Mouse (Mus musculus) right cerebral cortex, postnatal 14 days (tissue): ENCODE data around the gene Ssna1.

Experiments
- DNase-seq: peaks from one replicate; pipeline ENCODE4 v3.0.0; 2022

Ssna1 gene

GRCm38 (mm10) chr2:25228431-25228889 lies 43.8 kb downstream of the Ssna1 start:
- DNase-seq = peak; percentile 84

- no peak for DNase-seq
Measured at GRCm38 (mm10) chr2:25227406-25227805, 44.8 kb downstream of the Ssna1 start.

GRCm38 (mm10) chr2:25226864-25227263 lies 45.4 kb downstream of the Ssna1 start:
- DNase-seq = peak; percentile 37

GRCm38 (mm10) chr2:25225811-25226379 lies 46.3 kb downstream of the Ssna1 start:
- DNase-seq = no peak

DNA sequence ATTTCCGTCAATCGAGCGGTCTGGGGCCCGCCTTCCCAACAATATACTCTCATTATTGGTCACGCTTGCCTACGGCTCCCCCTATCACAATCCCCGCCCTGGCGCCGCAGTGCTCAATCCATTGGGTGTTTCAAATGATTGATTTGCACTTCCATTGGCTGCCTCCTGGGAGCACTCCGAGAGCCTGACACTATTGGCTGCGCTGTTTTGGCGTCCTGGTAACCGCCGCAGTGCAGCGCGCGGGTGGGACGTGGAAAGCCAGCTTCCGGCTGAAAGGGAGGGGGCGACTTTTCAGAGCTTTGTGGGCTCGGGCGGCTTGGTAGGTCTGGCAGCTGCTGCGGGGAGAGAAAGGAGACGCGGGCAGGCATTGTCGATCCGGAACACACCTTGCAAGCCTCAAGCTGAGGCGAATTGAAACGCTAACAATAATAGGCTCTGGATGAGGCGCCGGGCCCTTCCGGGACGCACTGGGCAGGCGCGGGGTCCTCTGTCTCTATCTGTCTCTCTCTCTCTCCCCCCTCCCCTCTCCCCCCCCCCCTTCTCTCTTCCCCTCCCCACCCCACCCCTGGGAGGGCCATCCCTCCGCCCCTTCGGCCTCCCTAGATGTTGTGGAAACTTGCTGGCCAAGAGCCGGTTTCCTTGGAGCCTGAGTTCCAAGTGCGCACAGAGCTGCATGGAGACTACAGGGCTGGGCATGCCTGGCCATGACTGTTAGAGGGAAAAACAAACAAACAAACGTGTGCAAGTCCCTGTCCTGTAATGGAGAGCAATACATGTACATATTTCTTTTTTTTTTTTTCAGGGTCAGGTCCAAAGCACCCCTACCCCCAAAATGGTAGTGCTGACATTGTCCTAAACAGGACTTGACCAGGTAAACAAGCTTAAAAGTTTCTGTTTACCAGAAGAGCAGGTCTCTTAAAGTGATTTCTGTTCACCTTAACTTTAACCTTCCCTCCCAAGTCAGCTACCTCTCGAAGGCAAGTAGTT lies 47.2 kb downstream of the Ssna1 start:
- DNase-seq = peak; percentile 96

GRCm38 (mm10) chr2:25224492-25224765 lies 47.8 kb downstream of the Ssna1 start, which contains the start of gene Tubb4b:
Gene Tubb4b (minus strand): TSS chr2:25224702.
- DNase-seq = no peak

DNA sequence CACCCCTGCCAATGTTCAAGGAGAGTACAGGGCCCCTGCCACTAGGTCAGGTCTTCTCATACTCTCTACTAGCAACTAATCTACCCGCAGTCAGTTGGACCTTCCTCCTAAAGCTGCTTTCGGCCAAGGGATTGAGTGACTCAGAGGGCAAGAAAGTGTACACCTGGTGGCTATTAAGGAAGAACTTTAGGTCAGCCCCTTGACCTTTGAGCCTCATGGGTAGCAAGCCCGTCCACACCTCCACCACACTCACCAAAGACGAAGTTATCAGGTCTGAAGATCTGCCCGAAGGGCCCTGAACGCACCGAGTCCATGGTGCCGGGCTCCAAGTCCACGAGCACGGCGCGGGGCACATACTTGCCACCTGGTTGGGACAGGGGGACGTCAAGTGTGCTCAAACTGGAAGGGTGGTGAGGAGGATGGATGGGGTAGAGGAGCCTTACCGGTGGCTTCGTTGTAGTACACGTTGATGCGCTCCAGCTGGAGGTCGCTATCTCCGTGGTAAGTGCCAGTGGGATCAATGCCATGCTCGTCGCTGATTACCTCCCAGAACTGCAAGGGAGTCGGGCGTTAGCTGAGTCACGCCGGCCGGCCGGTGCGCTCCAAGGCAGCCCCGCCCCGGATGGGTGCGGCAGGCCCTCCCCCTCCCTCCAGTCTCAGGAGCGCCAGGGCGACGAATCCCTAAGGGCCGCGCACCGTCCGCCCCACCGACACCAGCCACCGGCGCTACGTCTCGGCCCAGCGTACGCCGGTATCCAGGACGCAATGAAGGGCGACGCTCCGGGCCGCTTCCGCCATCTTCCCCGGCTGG lies 48.4 kb downstream of the Ssna1 start:
- peak; percentile 77 for DNase-seq

DNA sequence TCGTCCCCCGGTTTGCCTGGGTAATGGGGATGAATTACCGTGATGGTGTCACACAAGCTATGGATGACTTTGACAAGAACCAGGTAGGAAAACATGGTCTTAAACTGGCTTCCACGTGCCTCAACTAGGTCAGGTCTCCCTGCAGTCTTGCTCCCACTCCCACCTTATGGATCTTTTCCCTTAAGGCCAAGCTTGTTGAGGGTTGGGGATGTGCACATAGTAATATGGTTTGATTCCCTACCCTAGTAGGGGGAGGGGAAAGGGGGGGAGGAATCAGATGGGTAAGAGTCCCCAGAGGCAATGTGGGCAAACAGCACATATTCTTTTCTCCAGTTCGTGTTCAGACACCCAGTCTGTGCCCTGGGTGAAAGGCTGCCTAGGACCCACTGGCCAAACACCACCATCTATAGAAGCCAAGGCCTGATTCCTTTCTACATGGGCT lies 50.9 kb downstream of the Ssna1 start:
- no peak for DNase-seq
